Mouse (Mus musculus): ENCODE measurements around the gene Aox3.

- TF ChIP-seq RAD21 (IDR thresholded peaks at IDR 0.05; ENCODE audit: low read depth, low read length) (no peak), ZNF384 (IDR thresholded peaks at IDR 0.05; ENCODE audit: low read depth, low read length) (no peak), POLR2A (IDR thresholded peaks at IDR 0.05; ENCODE audit: control insufficient read depth in 1 of 2, insufficient read depth in 1 of 2, low read depth in 1 of 2, low read length in 2 of 2, poor library complexity in 1 of 2) (no peak), CTCF (IDR thresholded peaks at IDR 0.05 in 2 of 3, conservative IDR thresholded peaks at IDR 0.05 in 1 of 3; ENCODE audit: control insufficient read depth in 1 of 3, insufficient read depth in 1 of 3, low read depth in 2 of 3, low read length in 3 of 3, poor library complexity in 1 of 3, severe bottlenecking in 1 of 3) (no peak), ETS1 (IDR thresholded peaks at IDR 0.05; ENCODE audit: low read depth, low read length) (no peak), NELFE (IDR thresholded peaks at IDR 0.05; ENCODE audit: low read depth, low read length) (no peak)
Observed at GRCm38 (mm10) chr1:58238961-58239360, 126.0 kb downstream of the Aox3 start.

Data from MEL (cell line).